In the genomic region with DNA sequence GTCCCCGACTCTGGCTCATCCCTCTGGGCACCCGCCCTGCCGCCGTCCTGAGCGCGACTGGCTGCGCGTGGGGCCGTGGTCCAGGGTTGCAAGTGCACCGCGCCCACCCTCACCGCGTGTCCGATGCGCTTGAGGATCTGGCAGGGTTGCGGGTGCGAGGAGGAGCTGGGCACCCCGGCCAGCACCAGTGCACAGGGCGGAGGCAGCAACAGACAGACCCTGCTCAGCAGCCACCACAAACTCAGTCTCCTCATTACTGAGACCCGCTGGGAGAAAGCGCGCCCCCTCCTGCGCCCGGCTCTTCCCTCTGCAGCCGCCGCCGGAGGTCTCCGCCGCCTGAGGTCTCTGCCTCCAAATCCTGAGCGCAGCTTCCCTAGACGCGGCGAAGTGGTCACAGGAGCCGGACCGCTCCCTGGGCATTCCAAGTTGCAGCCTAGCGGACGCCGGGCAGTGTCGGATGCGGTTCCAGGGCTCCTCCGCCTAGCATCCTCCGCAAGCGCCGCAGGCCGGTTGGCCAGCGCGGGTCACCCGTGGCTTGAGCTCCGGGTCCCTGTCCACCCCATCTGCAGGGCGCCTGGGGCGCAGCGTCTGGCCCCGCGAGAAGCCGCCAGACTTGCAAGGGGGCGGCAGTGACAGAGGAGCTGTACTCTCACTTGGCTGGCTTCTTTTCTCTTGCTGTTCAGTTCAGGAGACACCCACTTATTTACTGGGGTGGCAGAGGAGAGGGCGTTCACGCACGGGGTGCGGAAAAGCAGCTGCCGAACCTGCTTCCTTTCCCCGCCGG, we compare ENCODE assay signal across 9 mouse cellular contexts. TPM values are rescaled to one million over a fixed set of nuclear protein-coding genes. Genes with fewer than 3 reads are reported as not detected.
A peak's percentile ranks its signal among the peaks of the same experiment; 100 is the strongest.
DNase-seq lines count a peak whose midpoint lies in the region; ATAC-seq and TF ChIP-seq lines count a peak whose summit lies in the region.
"Had no signal": no experiment of that assay in that cellular context is flagged by ENCODE, and none has a peak within 500 bp of the region (broad histone marks: within the 10 kb centered on the region; RNA-seq: fewer than 3 reads in every experiment).

No protein-coding gene starts in this region.

- H3K9me3 ChIP-seq in heart, embryonic 10.5 days, result no peaks in the 10 kb centered on the region
- H3K9me3 ChIP-seq in forebrain, embryonic 14.5 days (replicated peaks; ENCODE audit: control insufficient read depth, low read length), result no peaks in the 10 kb centered on the region
- no peaks in the 10 kb centered on the region for H3K9me3 ChIP-seq in midbrain, embryonic 11.5 days (ENCODE audit: control insufficient read depth, low read length)

- peak overlapping the region; percentile 44; the same call in 1 of the 2 replicates for H3K27ac ChIP-seq in heart, embryonic 10.5 days
- H3K27ac ChIP-seq in forebrain, embryonic 14.5 days (ENCODE audit: low read depth, low read length), result no peak overlapping the region
- H3K27ac ChIP-seq in midbrain, embryonic 11.5 days (ENCODE audit: low read depth, low read length), result no peak overlapping the region

- peaks cover 12% of the 10 kb centered on the region for H3K4me1 ChIP-seq in heart, embryonic 10.5 days
- H3K4me1 ChIP-seq in forebrain, embryonic 14.5 days (ENCODE audit: control insufficient read depth, insufficient read depth, low read length), result no peaks in the 10 kb centered on the region
- peaks cover 6% of the 10 kb centered on the region; the same call in 1 of the 2 replicates for H3K4me1 ChIP-seq in midbrain, embryonic 11.5 days (ENCODE audit: control insufficient read depth, insufficient read depth, low read length)

- peak overlapping the region; percentile 62 for H3K9ac ChIP-seq in forebrain, embryonic 14.5 days (ENCODE audit: low read length)
- H3K9ac ChIP-seq in midbrain, embryonic 11.5 days (ENCODE audit: low read length), result peak overlapping the region; percentile 49

- ATAC-seq in forebrain, embryonic 14.5 days, result peak; percentile 62
- peak; percentile 68 for ATAC-seq in midbrain, embryonic 11.5 days (ENCODE audit: low FRiP score)
- ATAC-seq: Patski had no signal

- TF ChIP-seq CTCF in brain, embryonic 14.5 days (IDR thresholded peaks at IDR 0.05; ENCODE audit: borderline replicate concordance, extremely low read depth, insufficient read depth, insufficient read length), result no peak

- peak; percentile 76 for DNase-seq in heart, embryonic 10.5 days (ENCODE audit: low spot score)
- DNase-seq in heart, postnatal 4 days, result no peak
- peak; percentile 61 for DNase-seq in brain, embryonic 14.5 days (ENCODE audit: low read depth)
- DNase-seq in forebrain, embryonic 14.5 days (ENCODE audit: low spot score), result peak; percentile 45
- peak; percentile 20 to 34 for DNase-seq in kidney, postnatal 4 days
- peak; percentile 94 for DNase-seq in midbrain, embryonic 11.5 days (ENCODE audit: low spot score, missing footprints)
- peak; percentile 45 for DNase-seq in testis, postnatal 10 days (ENCODE audit: low spot score)
- no peak for DNase-seq in spleen, adult 12 weeks (ENCODE audit: low spot score)

- H3K4me3 ChIP-seq in heart, embryonic 10.5 days, result peak overlapping the region; percentile 74
- H3K4me3 ChIP-seq in forebrain, embryonic 14.5 days (ENCODE audit: low read depth, low read length), result peak overlapping the region; percentile 53
- H3K4me3 ChIP-seq in midbrain, embryonic 11.5 days (ENCODE audit: low read depth, low read length), result peak overlapping the region; percentile 55

- H3K4me2 ChIP-seq in forebrain, embryonic 14.5 days (ENCODE audit: low read length), result peak overlapping the region; percentile 95
- peak overlapping the region; percentile 93 for H3K4me2 ChIP-seq in midbrain, embryonic 11.5 days

- no peaks in the 10 kb centered on the region for H3K36me3 ChIP-seq in heart, embryonic 10.5 days
- no peaks in the 10 kb centered on the region for H3K36me3 ChIP-seq in forebrain, embryonic 14.5 days (ENCODE audit: control insufficient read depth, insufficient read depth, low read length)
- H3K36me3 ChIP-seq in midbrain, embryonic 11.5 days (ENCODE audit: control insufficient read depth, insufficient read depth, low read length), result no peaks in the 10 kb centered on the region

- WGBS in heart, embryonic 10.5 days, result under 1% methylated on average over 63 of the region's 63 CpGs
- under 1% methylated on average over 63 of the region's 63 CpGs for WGBS in forebrain, embryonic 14.5 days
- under 1% methylated on average over 63 of the region's 63 CpGs for WGBS in midbrain, embryonic 11.5 days

- TF ChIP-seq POLR2A in brain, embryonic 14.5 days (IDR thresholded peaks at IDR 0.05; ENCODE audit: borderline replicate concordance, extremely low read depth, insufficient read depth, insufficient read length, poor library complexity, severe bottlenecking), result no peak

- peaks cover 22% of the 10 kb centered on the region for H3K27me3 ChIP-seq in heart, embryonic 10.5 days (ENCODE audit: insufficient read depth, poor library complexity, severe bottlenecking)
- H3K27me3 ChIP-seq in forebrain, embryonic 14.5 days (replicated peaks; ENCODE audit: control insufficient read depth, insufficient read depth, low read length), result peaks cover 27% of the 10 kb centered on the region
- peaks cover 25% of the 10 kb centered on the region for H3K27me3 ChIP-seq in midbrain, embryonic 11.5 days (ENCODE audit: control insufficient read depth, insufficient read depth, low read length)

RNA-seq across cellular contexts. Expression of a gene that starts 0.5 kb away (rescaled TPM):
- polyA plus RNA-seq in heart, embryonic 10.5 days (2016; fragmentation: Nextera tagmentation; extraction: Ambion mirVana), result 2.1 and 2.7 TPM in 2 replicates
- total RNA-seq in heart, postnatal 4 days (2021), result under 1 TPM; 0.19 to 0.25 TPM
- 7.7 and 18.1 TPM in 2 replicates for polyA plus RNA-seq in brain, embryonic 14.5 days (2012; rRNA removed)
- polyA plus RNA-seq in forebrain, embryonic 14.5 days (2014; fragmentation: Nextera tagmentation; extraction: Ambion mirVana), result 5.8 and 8.7 TPM in 2 replicates
- 1.0 and 1.8 TPM in 2 replicates for polyA plus RNA-seq in midbrain, embryonic 11.5 days (2014; fragmentation: Nextera tagmentation; extraction: Ambion mirVana)

Comparison
In these comparisons a context has a peak if more than half of its experiments do, and no peak if none do; other contexts are left out.
1. DNase-seq: peak in heart, embryonic 10.5 days (single experiment), brain, embryonic 14.5 days (single experiment), forebrain, embryonic 14.5 days (single experiment), kidney, postnatal 4 days (2 of 2), midbrain, embryonic 11.5 days (single experiment) and testis, postnatal 10 days (single experiment); none in heart, postnatal 4 days (single experiment) and spleen, adult 12 weeks (single experiment).
2. Peak in every context shown above with its lines, with median percentiles within 50 percentile points of each other: H3K4me3 ChIP-seq.